Mouse (Mus musculus): ENCODE measurements around the gene Kirrel. TPM values are rescaled to one million over a fixed set of nuclear protein-coding genes. Genes with fewer than 3 reads are reported as not detected.

Kirrel gene
- polyA plus RNA-seq, 1 experiment from 2014 or later: 11.1 TPM

GRCm38 (mm10) chr3:87171201-87172100, 3.1 kb downstream of the Kirrel start:
- Histone ChIP-seq H3K27me3 (ENCODE audit: control insufficient read depth, insufficient read depth, low read length) (no peaks in the 10 kb centered on the region), H3K4me2 (replicated peaks; ENCODE audit: low read depth, low read length) (peak overlapping the region; percentile 88), H3K9me3 (ENCODE audit: control insufficient read depth, low read length) (no peaks in the 10 kb centered on the region), H3K27ac (ENCODE audit: low read depth, low read length) (peak overlapping the region; percentile 89; the same call in 1 of the 2 replicates), H3K4me1 (ENCODE audit: control insufficient read depth, insufficient read depth, low read length) (peaks cover 49% of the 10 kb centered on the region), H3K4me3 (ENCODE audit: low read length) (peak overlapping the region; percentile 75), H3K9ac (ENCODE audit: low read depth, low read length) (peak overlapping the region; percentile 92), H3K36me3 (ENCODE audit: control insufficient read depth, insufficient read depth, low read length) (peaks cover 2% of the 10 kb centered on the region; the same call in 1 of the 2 replicates)
- WGBS: 40% methylated on average over 13 of the region's 13 CpGs
- no peak for ATAC-seq (ENCODE audit: low FRiP score, low TSS enrichment)

DNA sequence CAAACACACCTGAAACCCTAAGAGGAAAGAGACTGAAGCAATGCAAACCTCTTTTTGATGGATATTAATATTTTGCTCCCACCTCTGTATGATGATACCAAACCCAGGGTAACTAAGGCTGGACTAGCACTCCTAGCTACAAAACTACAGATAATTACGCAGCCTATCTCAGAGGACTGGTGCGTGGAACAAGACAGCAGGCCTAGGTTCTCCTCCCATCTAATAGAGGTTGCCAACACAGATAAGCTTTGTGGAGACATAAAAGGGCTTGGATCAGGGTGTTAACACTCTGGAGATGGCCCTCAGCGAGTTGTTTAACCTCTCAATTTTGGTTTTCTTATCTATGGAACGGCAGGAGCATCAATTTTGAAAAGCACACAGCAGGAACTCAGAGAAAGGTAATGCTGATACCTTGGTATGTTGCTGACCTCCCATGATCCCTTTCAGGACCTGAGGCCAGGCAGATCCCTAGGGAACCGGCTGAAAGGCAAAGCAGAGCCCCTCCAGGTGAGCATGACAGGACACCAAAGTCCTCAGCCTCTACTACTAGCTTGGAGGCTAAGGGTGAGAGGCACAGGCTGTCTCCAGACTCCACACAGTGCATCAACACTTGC, 5.0 kb downstream of the Kirrel start:
- WGBS: 58% methylated on average over 5 of the region's 5 CpGs
- H3K4me2 ChIP-seq (replicated peaks; ENCODE audit: low read depth, low read length): no peak overlapping the region
- H3K9me3 ChIP-seq (ENCODE audit: control insufficient read depth, low read length): no peaks in the 10 kb centered on the region
- H3K27me3 ChIP-seq (ENCODE audit: control insufficient read depth, insufficient read depth, low read length): no peaks in the 10 kb centered on the region
- 0 out of 2 replicates have a peak overlapping the region, but pooled peaks have one; percentile 6 for H3K27ac ChIP-seq (ENCODE audit: low read depth, low read length)
- ATAC-seq (ENCODE audit: low FRiP score, low TSS enrichment): no peak
- H3K4me3 ChIP-seq (ENCODE audit: low read length): no peak overlapping the region
- no peak overlapping the region for H3K9ac ChIP-seq (ENCODE audit: low read depth, low read length)
- H3K36me3 ChIP-seq (ENCODE audit: control insufficient read depth, insufficient read depth, low read length): peaks cover 2% of the 10 kb centered on the region; the same call in 1 of the 2 replicates
- H3K4me1 ChIP-seq (ENCODE audit: control insufficient read depth, insufficient read depth, low read length): peaks cover 61% of the 10 kb centered on the region

- H3K27ac ChIP-seq (ENCODE audit: low read depth, low read length): peak overlapping the region; percentile 63; the same call in 1 of the 2 replicates
- H3K27me3 ChIP-seq (ENCODE audit: control insufficient read depth, insufficient read depth, low read length): no peaks in the 10 kb centered on the region
- no peak for ATAC-seq (ENCODE audit: low FRiP score, low TSS enrichment)
- H3K36me3 ChIP-seq (ENCODE audit: control insufficient read depth, insufficient read depth, low read length): peaks cover 4% of the 10 kb centered on the region; the same call in 1 of the 2 replicates
- H3K9me3 ChIP-seq (ENCODE audit: control insufficient read depth, low read length): no peaks in the 10 kb centered on the region
- H3K4me1 ChIP-seq (ENCODE audit: control insufficient read depth, insufficient read depth, low read length): peaks cover 68% of the 10 kb centered on the region
- 0 out of 2 replicates have a peak overlapping the region, but pooled peaks have one; percentile 8 for H3K4me2 ChIP-seq (replicated peaks; ENCODE audit: low read depth, low read length)
- no peak overlapping the region; the same call in 1 of the 2 replicates for H3K9ac ChIP-seq (ENCODE audit: low read depth, low read length)
- no peak overlapping the region for H3K4me3 ChIP-seq (ENCODE audit: low read length)
- WGBS: 25% methylated on average over 7 of the region's 7 CpGs
Measured at GRCm38 (mm10) chr3:87168756-87169155, 5.8 kb downstream of the Kirrel start.

DNA sequence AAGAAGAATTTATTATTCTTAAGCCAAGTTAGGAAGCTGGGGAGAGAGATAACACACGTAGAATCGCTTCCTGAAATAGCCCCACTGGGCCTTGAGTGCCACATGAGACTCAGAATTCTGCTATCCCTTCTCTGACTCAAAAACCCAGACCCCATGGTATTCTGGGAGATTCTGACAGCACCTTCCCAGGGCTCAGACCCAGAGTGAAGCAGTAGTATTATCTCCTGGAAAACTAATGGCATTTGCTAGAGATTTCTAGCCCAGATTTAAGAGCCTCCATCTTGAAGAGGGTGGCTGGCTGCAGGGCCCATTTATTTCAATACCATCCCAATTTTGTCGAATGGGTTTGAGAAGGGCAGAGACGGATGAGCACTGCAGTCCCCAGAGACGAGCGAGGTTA, 6.9 kb downstream of the Kirrel start:
- peaks cover 71% of the 10 kb centered on the region for H3K4me1 ChIP-seq (ENCODE audit: control insufficient read depth, insufficient read depth, low read length)
- H3K27ac ChIP-seq (ENCODE audit: low read depth, low read length): no peak overlapping the region
- H3K4me3 ChIP-seq (ENCODE audit: low read length): no peak overlapping the region
- peaks cover 5% of the 10 kb centered on the region; the same call in 1 of the 2 replicates for H3K36me3 ChIP-seq (ENCODE audit: control insufficient read depth, insufficient read depth, low read length)
- WGBS: 72% methylated on average over 6 of the region's 6 CpGs
- H3K27me3 ChIP-seq (ENCODE audit: control insufficient read depth, insufficient read depth, low read length): no peaks in the 10 kb centered on the region
- no peak overlapping the region for H3K9ac ChIP-seq (ENCODE audit: low read depth, low read length)
- no peak for ATAC-seq (ENCODE audit: low FRiP score, low TSS enrichment)
- H3K4me2 ChIP-seq (replicated peaks; ENCODE audit: low read depth, low read length): no peak overlapping the region
- no peaks in the 10 kb centered on the region for H3K9me3 ChIP-seq (ENCODE audit: control insufficient read depth, low read length)

GRCm38 (mm10) chr3:87165291-87165881, 9.2 kb downstream of the Kirrel start:
- H3K27me3 ChIP-seq (ENCODE audit: control insufficient read depth, insufficient read depth, low read length): no peaks in the 10 kb centered on the region
- H3K4me3 ChIP-seq (ENCODE audit: low read length): no peak overlapping the region
- ATAC-seq (ENCODE audit: low FRiP score, low TSS enrichment): peak; percentile 48; the same call in 1 of the 2 replicates
- no peaks in the 10 kb centered on the region for H3K9me3 ChIP-seq (ENCODE audit: control insufficient read depth, low read length)
- H3K9ac ChIP-seq (ENCODE audit: low read depth, low read length): peak overlapping the region; percentile 38; the same call in 1 of the 2 replicates
- 0 out of 2 replicates have a peak overlapping the region, but pooled peaks have one; percentile 11 for H3K4me2 ChIP-seq (replicated peaks; ENCODE audit: low read depth, low read length)
- H3K4me1 ChIP-seq (ENCODE audit: control insufficient read depth, insufficient read depth, low read length): peaks cover 73% of the 10 kb centered on the region
- peak overlapping the region; percentile 88; the same call in 1 of the 2 replicates for H3K27ac ChIP-seq (ENCODE audit: low read depth, low read length)
- 29% methylated on average over 8 of the region's 8 CpGs for WGBS
- H3K36me3 ChIP-seq (ENCODE audit: control insufficient read depth, insufficient read depth, low read length): peaks cover 8% of the 10 kb centered on the region; the same call in 1 of the 2 replicates

- 91% methylated on average over 6 of the region's 6 CpGs for WGBS
- Histone ChIP-seq H3K27ac (ENCODE audit: low read depth, low read length) (peak overlapping the region; percentile 88; the same call in 1 of the 2 replicates), H3K4me1 (ENCODE audit: control insufficient read depth, insufficient read depth, low read length) (peaks cover 66% of the 10 kb centered on the region), H3K36me3 (ENCODE audit: control insufficient read depth, insufficient read depth, low read length) (peaks cover 6% of the 10 kb centered on the region; the same call in 1 of the 2 replicates), H3K27me3 (ENCODE audit: control insufficient read depth, insufficient read depth, low read length) (no peaks in the 10 kb centered on the region), H3K4me3 (ENCODE audit: low read length) (no peak overlapping the region), H3K9me3 (ENCODE audit: control insufficient read depth, low read length) (no peaks in the 10 kb centered on the region), H3K9ac (ENCODE audit: low read depth, low read length) (no peak overlapping the region), H3K4me2 (replicated peaks; ENCODE audit: low read depth, low read length) (no peak overlapping the region)
- no peak for ATAC-seq (ENCODE audit: low FRiP score, low TSS enrichment)
Measured at GRCm38 (mm10) chr3:87164099-87164815, 10.3 kb downstream of the Kirrel start.

GRCm38 (mm10) chr3:87163116-87163515, 11.4 kb downstream of the Kirrel start:
- ATAC-seq (ENCODE audit: low FRiP score, low TSS enrichment): no peak
- Histone ChIP-seq H3K4me1 (ENCODE audit: control insufficient read depth, insufficient read depth, low read length) (peaks cover 69% of the 10 kb centered on the region), H3K4me3 (ENCODE audit: low read length) (no peak overlapping the region), H3K4me2 (replicated peaks; ENCODE audit: low read depth, low read length) (no peak overlapping the region), H3K27ac (ENCODE audit: low read depth, low read length) (no peak overlapping the region), H3K27me3 (ENCODE audit: control insufficient read depth, insufficient read depth, low read length) (no peaks in the 10 kb centered on the region), H3K9me3 (ENCODE audit: control insufficient read depth, low read length) (no peaks in the 10 kb centered on the region), H3K9ac (ENCODE audit: low read depth, low read length) (no peak overlapping the region), H3K36me3 (ENCODE audit: control insufficient read depth, insufficient read depth, low read length) (peaks cover 6% of the 10 kb centered on the region; the same call in 1 of the 2 replicates)
- 52% methylated on average over 4 of the region's 4 CpGs for WGBS

- Histone ChIP-seq H3K36me3 (ENCODE audit: control insufficient read depth, insufficient read depth, low read length) (peaks cover 10% of the 10 kb centered on the region; the same call in 1 of the 2 replicates), H3K9me3 (ENCODE audit: control insufficient read depth, low read length) (no peaks in the 10 kb centered on the region), H3K4me2 (replicated peaks; ENCODE audit: low read depth, low read length) (no peak overlapping the region), H3K9ac (ENCODE audit: low read depth, low read length) (no peak overlapping the region), H3K27ac (ENCODE audit: low read depth, low read length) (no peak overlapping the region), H3K4me3 (ENCODE audit: low read length) (no peak overlapping the region), H3K4me1 (ENCODE audit: control insufficient read depth, insufficient read depth, low read length) (peaks cover 69% of the 10 kb centered on the region), H3K27me3 (ENCODE audit: control insufficient read depth, insufficient read depth, low read length) (no peaks in the 10 kb centered on the region)
- WGBS: 75% methylated on average over 5 of the region's 5 CpGs
- ATAC-seq (ENCODE audit: low FRiP score, low TSS enrichment): no peak
Measured at GRCm38 (mm10) chr3:87162380-87162779, 12.2 kb downstream of the Kirrel start.

All from kidney, embryonic 14.5 days (tissue).